ENCODE assay signal across 8 mouse cellular contexts in the genomic region with DNA sequence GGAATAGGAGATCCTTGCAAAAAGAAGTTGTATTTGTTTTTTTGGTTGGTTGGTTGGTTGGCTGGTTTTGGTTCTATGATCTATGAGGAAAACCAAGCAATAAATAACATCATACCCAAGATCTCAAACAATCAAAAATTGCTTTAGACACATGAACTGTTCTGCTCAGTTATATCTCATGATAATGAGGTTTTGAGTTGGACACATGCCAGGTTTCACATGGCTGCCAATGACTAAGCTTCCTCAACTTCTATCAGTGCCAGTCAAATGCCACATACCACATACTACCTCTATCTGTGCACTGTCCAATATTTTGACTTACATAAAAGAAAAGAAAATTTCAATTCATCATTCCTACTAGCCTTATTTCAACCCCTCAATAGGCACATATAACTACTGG.
DNase-seq lines count a peak whose midpoint lies in the region; ATAC-seq and TF ChIP-seq lines count a peak whose summit lies in the region.

No protein-coding gene starts in this region.

- ATAC-seq in hindbrain, embryonic 16.5 days, result no peak

- H3K4me1 ChIP-seq in hindbrain, embryonic 16.5 days (ENCODE audit: control insufficient read depth, insufficient read depth, low read depth, low read length), result peaks cover 8% of the 10 kb centered on the region
- H3K4me1 ChIP-seq in thymus, adult 2 months (replicated peaks; ENCODE audit: control insufficient read depth, insufficient read depth, low read length), result peaks cover 3% of the 10 kb centered on the region; the same call in 1 of the 2 replicates

- H3K27me3 ChIP-seq in hindbrain, embryonic 16.5 days (replicated peaks; ENCODE audit: control insufficient read depth, insufficient read depth, low read length), result no peaks in the 10 kb centered on the region
- no peaks in the 10 kb centered on the region for H3K27me3 ChIP-seq in thymus, adult 2 months (ENCODE audit: control insufficient read depth, insufficient read depth, low read length)

- no peak overlapping the region for H3K4me3 ChIP-seq in hindbrain, embryonic 16.5 days (ENCODE audit: low read length)
- no peak overlapping the region for H3K4me3 ChIP-seq in thymus, adult 2 months (ENCODE audit: control insufficient read depth, insufficient read depth, low read length)

- H3K9me3 ChIP-seq in hindbrain, embryonic 16.5 days (ENCODE audit: control insufficient read depth, low read length), result no peaks in the 10 kb centered on the region

- no peak overlapping the region for H3K27ac ChIP-seq in hindbrain, embryonic 16.5 days (ENCODE audit: low read depth, low read length)
- no peak overlapping the region for H3K27ac ChIP-seq in thymus, adult 2 months (ENCODE audit: control insufficient read depth, insufficient read depth, low read length)

- DNase-seq in kidney, postnatal 36 days, result peak; percentile 9 to 16
- no peak for DNase-seq in kidney, adult 18-20 months
- peak; percentile 40 for DNase-seq in c-Kit-positive CD71-negative TER-119-negative erythroid progenitor cells, embryonic 14.5 days (ENCODE audit: low read depth)
- DNase-seq in naive thymus-derived CD4-positive, alpha-beta T cell, adult 2 months (ENCODE audit: low read depth), result peak; percentile 32
- DNase-seq in thymus, adult 2 months, result no peak
- no peak for DNase-seq in spleen, adult 12 weeks (ENCODE audit: low spot score)
- no peak for DNase-seq in spleen, postnatal 14 days (ENCODE audit: low spot score in 2 of 2)

- no peak for TF ChIP-seq CTCF in thymus, adult 2 months (IDR thresholded peaks at IDR 0.05; ENCODE audit: borderline replicate concordance, control insufficient read depth, extremely low read depth, insufficient read depth, low read length, poor library complexity)

- peak overlapping the region; percentile 12 for H3K4me2 ChIP-seq in hindbrain, embryonic 16.5 days (ENCODE audit: low read length)

- H3K36me3 ChIP-seq in hindbrain, embryonic 16.5 days (ENCODE audit: control insufficient read depth, insufficient read depth, low read length), result no peaks in the 10 kb centered on the region
- H3K36me3 ChIP-seq in thymus, adult 2 months (ENCODE audit: control insufficient read depth, insufficient read depth, low read length), result no peaks in the 10 kb centered on the region

- TF ChIP-seq POLR2A in thymus, adult 2 months (IDR thresholded peaks at IDR 0.05; ENCODE audit: control insufficient read depth, extremely low read depth, insufficient read depth, low read length, poor library complexity), result no peak

- no peak overlapping the region for H3K9ac ChIP-seq in hindbrain, embryonic 16.5 days (ENCODE audit: low read depth, low read length)

Comparison
In these comparisons a context has a peak if more than half of its experiments do, and no peak if none do; other contexts are left out.
1. DNase-seq: peak in kidney, postnatal 36 days (2 of 2), c-Kit-positive CD71-negative TER-119-negative erythroid progenitor cells, embryonic 14.5 days (single experiment) and naive thymus-derived CD4-positive, alpha-beta T cell, adult 2 months (single experiment); none in kidney, adult 18-20 months (single experiment), thymus, adult 2 months (single experiment), spleen, adult 12 weeks (single experiment) and spleen, postnatal 14 days (0 of 2).